Mouse (Mus musculus): ENCODE data around the gene Calcoco1.

DNA sequence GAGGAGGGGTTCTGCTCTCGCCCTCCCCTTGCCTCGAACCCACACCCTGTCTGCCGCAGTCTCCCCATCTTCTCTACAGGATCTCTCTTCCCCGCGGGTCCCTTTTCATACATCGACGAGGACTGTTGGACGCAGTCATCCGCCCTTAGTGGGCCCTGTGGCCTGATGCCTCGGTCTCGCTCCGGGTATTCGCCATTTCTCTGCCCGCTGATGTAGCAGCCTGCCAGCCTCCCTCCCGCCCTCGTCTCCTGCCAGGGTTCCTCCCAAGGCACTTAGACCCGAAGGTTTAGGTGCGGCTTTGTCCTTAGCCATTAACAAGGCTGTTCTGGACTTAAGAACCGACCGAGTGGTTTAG, 25.3 kb upstream of the Calcoco1 start:
- TF ChIP-seq POLR2A (IDR thresholded peaks at IDR 0.05; ENCODE audit: borderline replicate concordance, insufficient read depth, low read length) (no peak), CTCF (IDR thresholded peaks at IDR 0.05; ENCODE audit: borderline replicate concordance, insufficient read depth, low read depth, low read length) (no peak)

All from cerebellum, adult 2 months (tissue).